Mouse (Mus musculus): ENCODE results near the gene Tomt. TPM values are rescaled to one million over a fixed set of nuclear protein-coding genes. Genes with fewer than 3 reads are reported as not detected.

Tomt gene
- total and polyA plus RNA-seq, 2 experiments from 2014 or later: 0.12 TPM; not detected in 1

DNA sequence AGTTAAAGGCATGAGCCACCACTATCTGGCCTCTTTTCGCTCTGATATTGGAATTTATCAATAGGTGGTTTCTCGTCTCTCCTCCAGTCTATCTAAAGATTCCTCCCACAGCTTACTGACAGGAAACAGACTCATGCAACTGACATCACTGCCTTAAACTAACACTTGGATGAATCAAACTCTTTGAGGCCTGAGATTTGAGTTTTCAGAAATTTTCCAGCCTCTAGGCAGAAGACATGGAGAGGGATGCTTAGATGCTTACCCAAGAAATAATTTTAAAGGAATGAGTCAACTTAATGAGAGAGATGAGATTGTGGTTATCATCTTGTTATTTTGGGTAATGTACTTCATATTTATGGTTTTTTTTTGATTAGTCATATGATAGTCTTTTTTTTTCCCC, 52.3 kb downstream of the Tomt start:
- H3K4me1 ChIP-seq (ENCODE audit: control insufficient read depth, insufficient read depth): no peaks in the 10 kb centered on the region
- H3K27me3 ChIP-seq (ENCODE audit: control insufficient read depth, insufficient read depth, low read length): no peaks in the 10 kb centered on the region

DNA sequence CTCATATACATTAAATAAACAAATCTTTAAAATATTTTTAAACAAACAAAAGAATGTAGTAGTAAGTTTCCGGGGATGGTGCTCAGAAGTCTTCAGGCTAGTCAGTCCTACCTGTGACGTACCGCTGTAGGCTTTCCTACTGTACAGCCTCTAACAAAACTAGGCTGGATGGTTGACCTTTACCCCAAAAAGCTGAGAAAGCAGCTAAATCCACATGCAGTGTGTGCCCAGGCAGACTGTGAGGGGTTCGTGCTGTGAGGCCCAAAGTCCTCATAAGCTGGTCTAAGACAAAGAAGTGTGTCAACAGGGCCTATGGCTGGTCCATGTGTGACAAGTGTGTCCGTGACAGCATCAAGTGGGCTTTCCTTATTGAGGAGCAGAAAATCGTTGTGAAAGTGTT, 53.3 kb downstream of the Tomt start:
- DNase-seq (ENCODE audit: low spot score): no peak
- TF ChIP-seq CTCF (IDR thresholded peaks at IDR 0.05; ENCODE audit: low read depth): no peak
- TF ChIP-seq EP300 (IDR thresholded peaks at IDR 0.05; ENCODE audit: low read depth): no peak
- Histone ChIP-seq H3K27me3 (ENCODE audit: control insufficient read depth, insufficient read depth, low read length) (no peaks in the 10 kb centered on the region), H3K4me3 (ENCODE audit: low read depth, low read length) (no peak overlapping the region), H3K4me1 (ENCODE audit: control insufficient read depth, insufficient read depth) (no peaks in the 10 kb centered on the region), H3K36me3 (replicated peaks; ENCODE audit: control insufficient read depth, insufficient read depth, low read length) (no peaks in the 10 kb centered on the region), H3K4me2 (ENCODE audit: low read depth, low read length) (no peak overlapping the region), H3K9me3 (replicated peaks; ENCODE audit: control insufficient read depth, low read length) (no peaks in the 10 kb centered on the region), H3K27ac (ENCODE audit: low read depth) (no peak overlapping the region), H3K9ac (replicated peaks; ENCODE audit: low read depth, low read length) (no peak overlapping the region)
- 81% methylated on average over 6 of the region's 6 CpGs for WGBS
- ATAC-seq (ENCODE audit: insufficient read depth, low read depth): no peak

More for the DNA sequence above, 52.3 kb downstream of the Tomt start:
- no peak overlapping the region for H3K9ac ChIP-seq (replicated peaks; ENCODE audit: low read depth, low read length)
- no peaks in the 10 kb centered on the region for H3K9me3 ChIP-seq (replicated peaks; ENCODE audit: control insufficient read depth, low read length)
- DNase-seq (ENCODE audit: low spot score) (no peak), ATAC-seq (ENCODE audit: insufficient read depth, low read depth) (no peak)
- TF ChIP-seq CTCF (IDR thresholded peaks at IDR 0.05; ENCODE audit: low read depth) (no peak), EP300 (IDR thresholded peaks at IDR 0.05; ENCODE audit: low read depth) (no peak)
- H3K4me3 ChIP-seq (ENCODE audit: low read depth, low read length): no peak overlapping the region
- no peak overlapping the region for H3K27ac ChIP-seq (ENCODE audit: low read depth)
- 49% methylated on average over 2 of the region's 2 CpGs for WGBS
- no peaks in the 10 kb centered on the region for H3K36me3 ChIP-seq (replicated peaks; ENCODE audit: control insufficient read depth, insufficient read depth, low read length)
- no peak overlapping the region for H3K4me2 ChIP-seq (ENCODE audit: low read depth, low read length)

DNA sequence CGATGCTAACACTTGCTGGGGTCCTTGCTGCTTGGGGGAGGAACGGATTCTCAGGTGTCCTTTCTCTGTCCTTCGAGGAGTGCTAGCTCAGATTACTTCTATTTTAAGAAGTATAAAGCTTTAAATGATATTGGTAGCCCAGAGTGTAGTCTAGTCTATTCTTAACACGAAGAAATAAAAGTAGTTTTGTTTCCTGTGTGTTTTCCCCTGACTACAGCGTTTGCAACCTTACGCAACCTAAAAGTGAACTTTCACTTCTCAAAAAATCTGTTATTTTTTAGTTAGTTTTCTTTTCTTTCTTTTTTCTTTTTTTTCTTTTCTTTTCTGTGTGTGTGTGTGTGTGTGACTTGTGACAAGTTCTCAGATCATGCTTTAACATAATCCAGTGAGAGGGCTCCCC, 54.5 kb downstream of the Tomt start:
- no peak overlapping the region for H3K9ac ChIP-seq (replicated peaks; ENCODE audit: low read depth, low read length)
- H3K36me3 ChIP-seq (replicated peaks; ENCODE audit: control insufficient read depth, insufficient read depth, low read length): no peaks in the 10 kb centered on the region
- H3K27ac ChIP-seq (ENCODE audit: low read depth): no peak overlapping the region
- 62% methylated on average over 6 of the region's 6 CpGs for WGBS
- H3K9me3 ChIP-seq (replicated peaks; ENCODE audit: control insufficient read depth, low read length): no peaks in the 10 kb centered on the region
- TF ChIP-seq EP300 (IDR thresholded peaks at IDR 0.05; ENCODE audit: low read depth) (no peak), CTCF (IDR thresholded peaks at IDR 0.05; ENCODE audit: low read depth) (no peak)
- no peak for DNase-seq (ENCODE audit: low spot score)
- H3K4me3 ChIP-seq (ENCODE audit: low read depth, low read length): no peak overlapping the region
- H3K27me3 ChIP-seq (ENCODE audit: control insufficient read depth, insufficient read depth, low read length): no peaks in the 10 kb centered on the region
- no peaks in the 10 kb centered on the region for H3K4me1 ChIP-seq (ENCODE audit: control insufficient read depth, insufficient read depth)
- no peak for ATAC-seq (ENCODE audit: insufficient read depth, low read depth)
- no peak overlapping the region for H3K4me2 ChIP-seq (ENCODE audit: low read depth, low read length)

Small RNA genes within 50 kb of the gene (microRNA-seq; reads per million reads assigned to microRNA genes)
- gene Gm22655: not detected

Other genes with a start within 250 kb of the Tomt start
- 42.2 and 84.6 TPM in 2 replicates for gene Clpb, start 242.7 kb downstream of the Tomt start, total RNA-seq (2014; rRNA removed; ENCODE audit: low replicate concordance)
- gene Clpb, start 242.7 kb downstream of the Tomt start, polyA plus RNA-seq (2015; fragmentation: Nextera tagmentation; extraction: Ambion mirVana): 47.2 and 47.7 TPM in 2 replicates
- gene Phox2a, start 88.0 kb downstream of the Tomt start, total RNA-seq (2014; rRNA removed; ENCODE audit: low replicate concordance): not detected in 2 replicates
- 0.07 and 0.33 TPM in 2 replicates for gene Phox2a, start 88.0 kb downstream of the Tomt start, polyA plus RNA-seq (2015; fragmentation: Nextera tagmentation; extraction: Ambion mirVana)
- 98.2 and 98.3 TPM in 2 replicates for gene Inppl1, start 68.1 kb downstream of the Tomt start, total RNA-seq (2014; rRNA removed; ENCODE audit: low replicate concordance)
- gene Inppl1, start 68.1 kb downstream of the Tomt start, polyA plus RNA-seq (2015; fragmentation: Nextera tagmentation; extraction: Ambion mirVana): 45.0 and 47.5 TPM in 2 replicates
- 0.77 and 2.6 TPM in 2 replicates for gene Folr2, start 49.2 kb downstream of the Tomt start, total RNA-seq (2014; rRNA removed; ENCODE audit: low replicate concordance)
- 0.86 and 1.0 TPM in 2 replicates for gene Folr2, start 49.2 kb downstream of the Tomt start, polyA plus RNA-seq (2015; fragmentation: Nextera tagmentation; extraction: Ambion mirVana)
- gene Anapc15, start 42.6 kb downstream of the Tomt start, total RNA-seq (2014; rRNA removed; ENCODE audit: low replicate concordance): 45.1 and 51.8 TPM in 2 replicates
- gene Anapc15, start 42.6 kb downstream of the Tomt start, polyA plus RNA-seq (2015; fragmentation: Nextera tagmentation; extraction: Ambion mirVana): 37.7 and 38.7 TPM in 2 replicates
- gene Folr1, start 35.6 kb downstream of the Tomt start, total RNA-seq (2014; rRNA removed; ENCODE audit: low replicate concordance): 1.3 and 81.7 TPM in 2 replicates
- gene Folr1, start 35.6 kb downstream of the Tomt start, polyA plus RNA-seq (2015; fragmentation: Nextera tagmentation; extraction: Ambion mirVana): 2.9 and 3.3 TPM in 2 replicates
- 126 and 174 TPM in 2 replicates for gene Lamtor1, start 455 bp downstream of the Tomt start, total RNA-seq (2014; rRNA removed; ENCODE audit: low replicate concordance)
- gene Lamtor1, start 455 bp downstream of the Tomt start, polyA plus RNA-seq (2015; fragmentation: Nextera tagmentation; extraction: Ambion mirVana): 149 and 159 TPM in 2 replicates
- gene Lrrc51, start 27.5 kb upstream of the Tomt start, total RNA-seq (2014; rRNA removed; ENCODE audit: low replicate concordance): 0.19 and 3.1 TPM in 2 replicates
- gene Lrrc51, start 27.5 kb upstream of the Tomt start, polyA plus RNA-seq (2015; fragmentation: Nextera tagmentation; extraction: Ambion mirVana): 3.0 and 3.9 TPM in 2 replicates
- gene Numa1, start 27.8 kb upstream of the Tomt start, total RNA-seq (2014; rRNA removed; ENCODE audit: low replicate concordance): 75.3 and 77.0 TPM in 2 replicates
- 23.3 and 23.4 TPM in 2 replicates for gene Numa1, start 27.8 kb upstream of the Tomt start, polyA plus RNA-seq (2015; fragmentation: Nextera tagmentation; extraction: Ambion mirVana)
- 0.76 and 4.6 TPM in 2 replicates for gene Il18bp, start 112.3 kb upstream of the Tomt start, total RNA-seq (2014; rRNA removed; ENCODE audit: low replicate concordance)
- gene Il18bp, start 112.3 kb upstream of the Tomt start, polyA plus RNA-seq (2015; fragmentation: Nextera tagmentation; extraction: Ambion mirVana): 2.3 and 2.4 TPM in 2 replicates
- 7.7 and 18.2 TPM in 2 replicates for gene Rnf121, start 159.1 kb upstream of the Tomt start, total RNA-seq (2014; rRNA removed; ENCODE audit: low replicate concordance)
- gene Rnf121, start 159.1 kb upstream of the Tomt start, polyA plus RNA-seq (2015; fragmentation: Nextera tagmentation; extraction: Ambion mirVana): 10.7 and 12.7 TPM in 2 replicates
- 13.1 and 13.8 TPM in 2 replicates for gene Xndc1, start 159.2 kb upstream of the Tomt start, total RNA-seq (2014; rRNA removed; ENCODE audit: low replicate concordance)
- 7.7 and 7.8 TPM in 2 replicates for gene Xndc1, start 159.2 kb upstream of the Tomt start, polyA plus RNA-seq (2015; fragmentation: Nextera tagmentation; extraction: Ambion mirVana)
- not detected in 2 replicates for gene Xntrpc, start 159.4 kb upstream of the Tomt start, total RNA-seq (2014; rRNA removed; ENCODE audit: low replicate concordance)
- 0.25 and 0.31 TPM in 2 replicates for gene Xntrpc, start 159.4 kb upstream of the Tomt start, polyA plus RNA-seq (2015; fragmentation: Nextera tagmentation; extraction: Ambion mirVana)
- gene Trpc2, start 176.8 kb upstream of the Tomt start, total RNA-seq (2014; rRNA removed; ENCODE audit: low replicate concordance): 1.1 and 1.2 TPM in 2 replicates
- gene Trpc2, start 176.8 kb upstream of the Tomt start, polyA plus RNA-seq (2015; fragmentation: Nextera tagmentation; extraction: Ambion mirVana): not detected in 2 replicates
- gene Art1, start 195.4 kb upstream of the Tomt start, total RNA-seq (2014; rRNA removed; ENCODE audit: low replicate concordance): 3.4 and 13.6 TPM in 2 replicates
- gene Art1, start 195.4 kb upstream of the Tomt start, polyA plus RNA-seq (2015; fragmentation: Nextera tagmentation; extraction: Ambion mirVana): 10.7 and 12.0 TPM in 2 replicates
- gene Art5, start 203.1 kb upstream of the Tomt start, total RNA-seq (2014; rRNA removed; ENCODE audit: low replicate concordance): 1.3 and 3.6 TPM in 2 replicates
- 3.3 and 3.5 TPM in 2 replicates for gene Art5, start 203.1 kb upstream of the Tomt start, polyA plus RNA-seq (2015; fragmentation: Nextera tagmentation; extraction: Ambion mirVana)
- gene Chrna10, start 210.5 kb upstream of the Tomt start, total RNA-seq (2014; rRNA removed; ENCODE audit: low replicate concordance): 0.92 TPM in 1 of 2 replicates, not detected in the other
- gene Chrna10, start 210.5 kb upstream of the Tomt start, polyA plus RNA-seq (2015; fragmentation: Nextera tagmentation; extraction: Ambion mirVana): 0.14 TPM in 2 replicates

Measured in heart, postnatal 0 days (tissue).